Mouse (Mus musculus) Patski (cell line): ENCODE measurements around the gene Trpc6. TPM values are rescaled to one million over a fixed set of nuclear protein-coding genes. Genes with fewer than 3 reads are reported as not detected.

Source experiments
- ATAC-seq: fragments of 100-300 bp; one replicate; pipeline ENCODE4 v1.8.0; 2021
- CTCF ChIA-PET: fragments of 350-600 bp; sonication (Branson Sonifier 250); formaldehyde crosslinking; loops from one replicate; lab custom pipeline; 2022; ENCODE audit warnings: inconsistent platforms; lab: Charles Lee
- POLR2A ChIA-PET: fragments of 350-600 bp; sonication (Branson Sonifier 250); formaldehyde crosslinking; loops from one replicate; lab custom pipeline; 2022; ENCODE audit warnings: antibody characterized with exemption, inconsistent platforms; lab: Charles Lee
- DNase-seq: peaks from one replicate; pipeline ENCODE4 v3.0.0-alpha.2; 2011; ENCODE audit warnings: low read depth, low spot score
- H3K27me3 ChIP-seq: fragments of 371-371 bp; one replicate; pipeline ENCODE4 v1.5.1; 2021
- CTCF ChIP-seq: fragments of 100-300 bp; IDR thresholded peaks from one replicate; pipeline ENCODE4 v1.5.1; 2021
- in situ Hi-C: fragments of 300-500 bp; cut with MboI; formaldehyde crosslinking; loops from 3 replicates; pipeline ENCODE4 v1.11.1; 2018; ENCODE audit warnings: low pct_unique_long_range_greater_than_20kb, mixed read lengths
- polyA plus RNA-seq: library from polyadenylated mRNA; unstranded; gene quantifications from one replicate; pipeline ENCODE4 v1.2.3, GENCODE M21; 2021

The Trpc6 gene
- polyA plus RNA-seq = not detected

DNA sequence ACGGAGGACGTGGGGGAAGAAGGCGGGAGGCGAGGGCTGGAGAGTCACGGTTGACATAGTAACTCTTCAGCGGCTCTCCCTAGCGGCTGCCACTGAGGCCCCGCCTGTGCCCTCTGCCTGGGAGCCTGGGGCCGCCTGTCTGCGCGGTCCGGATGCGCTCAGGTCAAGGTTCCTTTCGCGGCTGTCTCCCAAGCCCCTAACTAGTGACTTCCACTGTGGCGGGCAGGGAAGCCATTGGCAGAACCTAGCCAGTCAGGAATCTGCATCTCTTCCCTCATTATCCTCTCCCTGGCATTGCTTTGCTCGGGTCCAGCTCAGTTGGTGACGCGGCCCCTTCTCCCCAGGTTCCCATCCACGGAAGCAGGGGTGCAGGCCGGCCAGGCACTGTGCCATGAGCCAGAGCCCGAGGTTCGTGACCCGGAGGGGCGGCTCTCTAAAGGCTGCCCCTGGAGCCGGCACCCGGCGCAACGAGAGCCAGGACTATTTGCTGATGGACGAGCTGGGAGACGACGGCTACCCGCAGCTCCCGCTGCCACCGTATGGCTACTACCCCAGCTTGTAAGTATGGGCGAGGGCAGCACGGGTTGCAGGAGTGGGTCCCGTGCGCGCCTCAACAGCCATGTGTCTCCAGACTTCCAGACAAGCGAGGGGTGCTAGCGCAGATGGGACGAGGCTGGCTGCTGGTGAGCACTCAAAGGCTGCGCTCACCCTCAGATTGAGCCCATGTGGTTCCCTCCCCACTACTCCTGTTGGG is at the start of gene Trpc6:
Gene Trpc6, plus strand, starts transcription at position 102 of the 754 bp plus-strand sequence.
- no peak for TF ChIP-seq CTCF
- H3K27me3 ChIP-seq = peaks cover 16% of the 10 kb centered on the region
- in situ Hi-C loops = no loop called here
- CTCF ChIA-PET = no interaction called here
- ATAC-seq (no peak), DNase-seq (no peak)
- POLR2A ChIA-PET = interaction anchor here (0.5 kb wide), 1 partner anchor 61 kb away, joined by 3 read pairs; no protein-coding TSS in a partner anchor

DNA sequence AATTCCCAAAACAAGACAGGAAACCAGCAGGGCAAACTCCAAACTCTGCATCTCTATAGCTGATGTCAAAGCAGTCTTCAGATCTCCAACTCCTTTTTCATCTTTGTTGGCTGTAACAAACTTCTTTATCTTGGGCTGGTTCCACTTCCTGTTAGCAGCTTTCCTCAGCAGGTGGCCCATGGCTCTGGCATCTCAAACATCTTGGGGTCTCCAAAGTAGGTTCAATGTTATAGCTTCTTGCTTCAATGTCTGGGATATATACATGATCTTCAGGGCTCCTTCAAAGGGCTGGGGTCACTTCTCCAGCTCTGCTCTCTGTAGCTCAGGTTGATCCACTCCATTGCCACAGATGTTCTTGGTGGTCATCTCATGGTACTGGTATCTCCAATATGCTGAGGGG is 23.0 kb upstream of the Trpc6 start:
- TF ChIP-seq CTCF = no peak
- in situ Hi-C loops = no loop called here
- POLR2A ChIA-PET = no interaction called here
- DNase-seq (no peak), ATAC-seq (no peak)
- H3K27me3 ChIP-seq = no peaks in the 10 kb centered on the region
- CTCF ChIA-PET = no interaction called here

DNA sequence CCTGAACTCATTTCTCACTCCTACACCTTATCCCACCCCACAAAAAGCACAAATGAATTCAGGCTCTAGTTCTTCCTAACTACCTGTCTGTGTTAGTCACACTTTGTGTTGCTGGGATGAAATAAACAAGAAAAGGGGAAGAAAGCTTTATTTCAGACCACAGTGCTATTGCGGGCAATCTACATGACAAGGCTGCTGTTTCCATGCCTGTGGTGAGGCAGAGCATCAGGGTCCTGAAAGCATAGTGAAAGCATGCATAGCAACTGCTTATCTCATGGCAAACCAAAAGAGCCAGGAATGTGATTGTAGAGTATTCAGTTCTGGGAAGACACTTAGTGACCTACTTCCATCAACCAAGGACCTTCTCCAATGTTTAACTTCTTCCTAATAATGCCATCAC is 10.3 kb upstream of the Trpc6 start:
- in situ Hi-C loops = no loop called here
- ChIA-PET POLR2A (no interaction called here), CTCF (no interaction called here)
- ATAC-seq (no peak), DNase-seq (no peak)
- H3K27me3 ChIP-seq = no peaks in the 10 kb centered on the region
- TF ChIP-seq CTCF = no peak

DNA sequence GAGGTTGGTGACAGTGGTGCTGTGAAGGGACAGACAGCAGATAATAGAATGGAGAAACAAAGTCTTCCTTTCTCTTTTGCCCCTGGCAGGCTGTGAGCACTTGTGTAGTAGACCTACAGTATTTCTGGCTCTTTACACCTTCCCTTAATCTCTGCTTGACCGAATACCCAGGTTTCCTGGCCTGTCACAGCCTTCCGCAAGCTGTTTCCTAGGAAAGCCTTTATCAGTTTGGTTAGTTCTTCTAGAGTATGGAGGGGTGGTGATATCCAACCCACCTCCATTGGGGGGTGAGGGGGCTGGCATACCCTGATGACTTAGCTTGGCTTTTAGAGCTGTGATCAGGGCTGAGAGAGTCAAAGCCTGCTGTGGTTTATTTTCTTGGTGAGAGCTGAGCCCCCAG is 1.3 kb downstream of the Trpc6 start:
- CTCF ChIA-PET = interaction anchor here (0.8 kb wide), 1 partner anchor 182 kb away, joined by 3 read pairs; no protein-coding TSS in a partner anchor

DNA sequence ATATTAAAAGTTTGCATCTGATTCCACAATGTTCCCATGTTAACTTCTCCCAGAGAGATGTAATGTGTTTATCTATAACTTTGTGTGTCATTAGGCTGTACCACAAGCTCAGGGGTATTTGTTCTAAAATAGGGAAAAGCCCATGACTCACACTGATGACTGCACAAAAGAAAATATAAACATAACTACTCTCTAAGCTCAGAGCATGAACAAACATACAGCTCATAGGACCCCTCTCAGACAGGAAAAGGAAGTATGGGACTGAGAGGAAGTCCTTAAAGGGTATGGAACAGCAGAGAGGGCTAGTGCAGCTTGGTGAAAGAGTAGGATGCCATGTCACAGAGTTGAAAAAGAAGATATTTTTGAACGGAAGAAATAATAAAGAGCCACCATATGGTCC is 14.6 kb downstream of the Trpc6 start:
- H3K27me3 ChIP-seq = peaks cover 3% of the 10 kb centered on the region
- in situ Hi-C loops = no loop called here
- ChIA-PET POLR2A (no interaction called here), CTCF (no interaction called here)
- no peak for TF ChIP-seq CTCF
- no peak for ATAC-seq
- no peak for DNase-seq

More for the DNA sequence above, 1.3 kb downstream of the Trpc6 start:
- peaks cover 16% of the 10 kb centered on the region for H3K27me3 ChIP-seq
- POLR2A ChIA-PET = no interaction called here
- in situ Hi-C loops = no loop called here
- ATAC-seq = no peak
- DNase-seq = no peak
- no peak for TF ChIP-seq CTCF

DNA sequence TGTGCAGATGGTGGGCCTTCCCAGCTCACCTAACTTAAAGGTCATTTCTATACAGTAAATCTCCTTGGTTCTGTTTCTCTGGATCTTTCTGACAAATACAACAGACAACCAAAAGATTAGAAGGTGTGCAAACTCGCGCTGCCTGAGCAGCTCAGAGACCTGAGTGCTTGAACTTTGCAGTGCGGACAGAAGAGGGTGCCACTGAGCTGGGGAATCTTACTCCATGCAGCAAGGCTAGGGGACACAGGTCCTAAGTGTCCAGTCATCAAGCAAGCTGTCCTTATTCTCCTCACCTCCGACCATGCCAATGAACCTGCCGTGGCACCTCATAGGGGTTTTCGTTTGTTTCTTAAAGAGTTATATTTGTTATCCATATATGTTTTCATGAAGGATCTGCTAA is 48.7 kb downstream of the Trpc6 start:
- no peaks in the 10 kb centered on the region for H3K27me3 ChIP-seq
- ChIA-PET CTCF (no interaction called here), POLR2A (no interaction called here)
- DNase-seq (no peak), ATAC-seq (peak; percentile 47)
- in situ Hi-C loops = no loop called here
- TF ChIP-seq CTCF = peak; percentile 38

DNA sequence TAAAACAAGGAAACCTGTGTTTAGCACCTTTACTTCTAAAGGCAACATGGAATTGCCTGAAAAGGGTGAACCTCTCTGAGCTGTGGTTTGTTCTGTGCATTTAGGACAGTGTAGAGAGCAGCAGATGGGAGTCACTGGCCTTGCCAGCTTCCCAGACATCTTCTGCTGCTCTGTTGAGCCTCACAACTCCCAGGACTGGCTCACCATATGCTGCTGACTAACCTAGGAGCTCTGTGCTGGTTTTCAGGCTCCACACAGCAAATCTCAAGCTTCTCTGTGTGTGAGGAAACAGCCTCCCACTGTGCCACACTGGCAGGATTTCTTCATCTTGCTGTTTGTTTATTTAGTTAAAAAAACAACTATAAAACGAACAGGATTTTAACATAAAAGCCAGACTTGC is 53.1 kb downstream of the Trpc6 start:
- in situ Hi-C loops = no loop called here
- no peaks in the 10 kb centered on the region for H3K27me3 ChIP-seq
- ATAC-seq (no peak), DNase-seq (no peak)
- CTCF ChIA-PET = no interaction called here
- TF ChIP-seq CTCF = no peak
- POLR2A ChIA-PET = no interaction called here

DNA sequence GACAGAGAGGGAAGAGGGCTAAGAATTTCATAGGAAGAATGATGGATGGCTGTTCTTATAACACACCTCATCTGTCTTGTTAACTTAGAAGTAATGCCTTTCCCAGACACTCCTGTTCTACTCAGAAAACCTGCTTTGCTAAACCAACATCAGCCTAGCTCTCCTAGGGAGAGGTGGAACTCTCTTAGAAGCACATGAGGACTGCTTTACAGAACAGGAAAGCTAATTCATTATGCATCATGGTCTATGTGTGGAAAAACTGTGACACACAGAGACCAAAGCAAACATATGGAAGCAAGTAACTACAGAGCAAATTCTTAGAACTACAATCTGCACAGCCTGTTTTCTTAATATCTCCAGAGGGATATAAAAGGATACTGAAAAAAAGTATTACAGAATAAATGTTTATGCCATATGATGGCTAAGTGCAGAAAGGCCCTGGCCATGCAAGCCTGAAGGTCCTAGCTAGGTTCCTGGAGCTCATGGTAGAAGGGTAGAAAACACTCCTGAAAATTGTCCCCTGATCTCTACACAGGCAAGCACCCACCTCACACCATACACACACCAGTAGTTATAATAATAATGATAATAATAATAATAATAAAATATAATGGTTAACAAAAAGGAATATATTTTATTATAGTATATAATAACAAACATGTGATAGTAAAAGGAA is 63.0 kb downstream of the Trpc6 start:
- H3K27me3 ChIP-seq = peaks cover 4% of the 10 kb centered on the region
- no peak for DNase-seq
- no peak for ATAC-seq
- no peak for TF ChIP-seq CTCF
- in situ Hi-C loops = no loop called here
- POLR2A ChIA-PET = no interaction called here
- CTCF ChIA-PET = no interaction called here

DNA sequence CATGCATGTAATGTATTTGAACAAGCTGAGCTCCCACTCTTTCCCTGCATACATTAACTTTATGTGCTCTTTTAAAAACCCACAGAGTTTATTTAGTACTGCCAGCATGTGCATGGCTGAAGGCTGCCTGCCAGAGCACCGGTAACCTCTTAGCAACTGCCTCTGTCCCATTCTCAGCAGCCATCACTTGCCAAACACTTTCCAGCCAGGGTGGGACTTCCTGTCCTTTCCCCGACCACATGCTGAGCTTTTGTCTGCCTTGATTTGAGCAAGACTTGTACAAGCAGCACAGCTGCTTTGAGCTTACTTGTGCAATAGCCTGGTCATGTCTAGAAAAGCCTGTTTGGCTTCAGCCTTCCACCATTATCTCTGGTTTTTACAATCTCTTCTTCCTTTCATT is 90.4 kb downstream of the Trpc6 start:
- ATAC-seq (no peak), DNase-seq (no peak)
- no peaks in the 10 kb centered on the region for H3K27me3 ChIP-seq
- no peak for TF ChIP-seq CTCF
- in situ Hi-C loops = no loop called here
- ChIA-PET CTCF (no interaction called here), POLR2A (no interaction called here)

DNA sequence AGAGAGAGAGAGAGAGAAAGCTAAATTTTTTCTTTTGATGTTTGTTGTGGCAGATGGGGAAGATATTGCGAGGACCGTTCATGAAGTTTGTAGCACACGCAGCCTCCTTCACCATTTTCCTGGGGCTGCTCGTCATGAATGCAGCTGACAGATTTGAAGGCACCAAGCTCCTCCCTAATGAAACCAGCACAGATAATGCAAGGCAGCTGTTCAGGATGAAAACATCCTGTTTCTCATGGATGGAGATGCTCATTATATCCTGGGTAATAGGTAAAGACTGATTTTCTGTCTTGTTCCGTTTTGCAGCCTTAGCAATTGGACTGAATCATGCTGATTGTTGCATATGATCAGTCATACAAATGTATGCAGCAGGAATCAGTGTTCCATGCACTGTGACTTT is 99.5 kb downstream of the Trpc6 start:
- ATAC-seq = no peak
- peaks cover 5% of the 10 kb centered on the region for H3K27me3 ChIP-seq
- ChIA-PET CTCF (no interaction called here), POLR2A (no interaction called here)
- no peak for TF ChIP-seq CTCF
- in situ Hi-C loops = no loop called here
- no peak for DNase-seq

DNA sequence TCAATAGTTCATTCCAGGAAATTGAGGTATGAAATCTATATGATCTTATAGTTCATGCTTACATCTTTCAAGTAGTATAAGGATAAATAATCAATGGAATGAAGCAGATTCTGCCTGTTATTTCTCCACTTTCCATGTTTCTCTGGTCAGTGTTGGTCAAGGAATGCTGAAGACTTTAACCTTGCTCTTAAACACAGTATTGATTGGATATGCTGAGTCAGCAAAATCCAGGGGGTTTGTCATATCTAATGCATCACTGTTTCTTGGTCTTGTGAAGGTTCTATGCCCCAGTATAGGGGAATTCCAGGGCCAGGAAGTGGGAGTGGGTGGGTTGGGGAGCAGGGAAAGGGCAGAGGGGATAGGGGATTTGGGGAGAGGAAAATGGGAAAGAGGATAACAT is 111.4 kb downstream of the Trpc6 start:
- H3K27me3 ChIP-seq = no peaks in the 10 kb centered on the region
- in situ Hi-C loops = no loop called here
- ATAC-seq (no peak), DNase-seq (no peak)
- POLR2A ChIA-PET = no interaction called here
- CTCF ChIA-PET = no interaction called here
- TF ChIP-seq CTCF = no peak
